Mouse (Mus musculus) CH12.LX (cell line): ENCODE data around the gene Sema3b. TPM values are rescaled to one million over a fixed set of nuclear protein-coding genes. Genes with fewer than 3 reads are reported as not detected.
A peak's percentile ranks its signal among the peaks of the same experiment; 100 is the strongest.

Source experiments
- DNase-seq: peaks from one replicate; pipeline ENCODE4 v3.0.0-alpha.2; 2013; ENCODE audit errors: extremely low read depth
- H3K27ac ChIP-seq: 2 replicates; pipeline ENCODE4 v1.5.1; 2012; ENCODE audit warnings: low read depth, mild to moderate bottlenecking, control low read depth, moderate library complexity; ENCODE audit not compliant: insufficient read depth
- H3K27me3 ChIP-seq: replicated peaks from 2 replicates; pipeline ENCODE3; 2012; ENCODE audit warnings: inconsistent platforms
- H3K36me3 ChIP-seq, 2 experiments: replicated peaks in 1 of 2; 2 replicates each; pipeline versions ENCODE3 to v1.6.1; 2012; ENCODE audit warnings: inconsistent platforms in 1 of 2, low read length in 1 of 2, mild to moderate bottlenecking in 1 of 2, mixed read lengths in 1 of 2, moderate library complexity in 1 of 2; ENCODE audit not compliant: control insufficient read depth in 1 of 2, insufficient read depth in 1 of 2
- H3K4me1 ChIP-seq, 2 experiments: 2 replicates each; pipeline ENCODE4 v1.6.1; 2012; ENCODE audit warnings: inconsistent platforms in 1 of 2, moderate library complexity in 1 of 2; ENCODE audit not compliant: insufficient read depth in 2 of 2, control insufficient read depth in 1 of 2
- H3K4me2 ChIP-seq: 2 replicates; pipeline ENCODE4 v1.6.1; 2012; ENCODE audit warnings: low read depth, mild to moderate bottlenecking, control low read depth; ENCODE audit not compliant: poor library complexity, insufficient read depth, severe bottlenecking
- H3K4me3 ChIP-seq, 3 experiments: fragments of 150-350 bp in 1 of 3; sonication (generic) in 1 of 3; replicated peaks in 1 of 3; 2 replicates each; pipeline versions ENCODE3 to v1.5.1; 2011 to 2012; ENCODE audit warnings: low read depth in 2 of 3, low read length in 2 of 3, mild to moderate bottlenecking in 2 of 3, moderate library complexity in 2 of 3, control low read depth in 1 of 3, improper control_type of control experiment in 1 of 3, inconsistent platforms in 1 of 3, mixed read lengths in 1 of 3; ENCODE audit not compliant: poor library complexity in 1 of 3
- H3K79me2 ChIP-seq: replicated peaks from 2 replicates; pipeline ENCODE4 v1.6.1; 2012; ENCODE audit warnings: mild to moderate bottlenecking, moderate library complexity; ENCODE audit not compliant: control insufficient read depth, poor library complexity, insufficient read depth, severe bottlenecking; ENCODE audit errors: extremely low read depth
- H3K9ac ChIP-seq: 2 replicates; pipeline ENCODE4 v1.6.1; 2012; ENCODE audit warnings: low read depth, mild to moderate bottlenecking, control low read depth, moderate library complexity; ENCODE audit not compliant: insufficient read depth
- H3K9me3 ChIP-seq: replicated peaks from 2 replicates; pipeline ENCODE3; 2012; ENCODE audit warnings: low read length, inconsistent platforms, mixed read lengths
- BHLHE40 ChIP-seq: IDR thresholded peaks from 2 replicates; pipeline ENCODE4 v1.6.1; 2011; ENCODE audit warnings: mild to moderate bottlenecking, low read depth, low read length, improper control_type of control experiment
- CHD1 ChIP-seq: IDR thresholded peaks from 2 replicates; pipeline ENCODE4 v1.6.1; 2012; ENCODE audit warnings: low read depth, low read length, improper control_type of control experiment, inconsistent platforms
- CTCF ChIP-seq, 2 experiments: IDR thresholded peaks in 1 of 2; conservative IDR thresholded peaks in 1 of 2; 2 replicates each; pipeline ENCODE4 v1.5.1; 2011 to 2012; ENCODE audit warnings: low read depth in 2 of 2, low read length in 2 of 2, improper control_type of control experiment in 1 of 2, inconsistent platforms in 1 of 2, mild to moderate bottlenecking in 1 of 2, moderate library complexity in 1 of 2
- E2F4 ChIP-seq: IDR thresholded peaks from 2 replicates; pipeline ENCODE4 v1.6.1; 2011; ENCODE audit warnings: low read depth, low read length, improper control_type of control experiment; ENCODE audit not compliant: insufficient replicate concordance
- ELF1 ChIP-seq: IDR thresholded peaks from 2 replicates; pipeline ENCODE4 v1.6.1; 2014; ENCODE audit warnings: low read depth, mild to moderate bottlenecking, inconsistent platforms, low read length, improper control_type of control experiment
- EP300 ChIP-seq: IDR thresholded peaks from 2 replicates; pipeline ENCODE4 v1.6.1; 2011; ENCODE audit warnings: low read length, improper control_type of control experiment
- ETS1 ChIP-seq: conservative IDR thresholded peaks from 2 replicates; pipeline ENCODE4 v1.6.1; 2012; ENCODE audit warnings: low read depth, mild to moderate bottlenecking, inconsistent platforms, low read length, improper control_type of control experiment, moderate library complexity
- HCFC1 ChIP-seq: IDR thresholded peaks from 2 replicates; pipeline ENCODE4 v1.6.1; 2012; ENCODE audit warnings: low read depth, mild to moderate bottlenecking, inconsistent platforms, low read length, improper control_type of control experiment
- IRF4 ChIP-seq: IDR thresholded peaks from 2 replicates; pipeline ENCODE4 v1.6.1; 2014; ENCODE audit warnings: low read depth, mild to moderate bottlenecking, inconsistent platforms, low read length, improper control_type of control experiment
- JUND ChIP-seq: conservative IDR thresholded peaks from 2 replicates; pipeline ENCODE4 v1.6.1; 2011; ENCODE audit warnings: low read depth, low read length, improper control_type of control experiment
- MAFK ChIP-seq: IDR thresholded peaks from 2 replicates; pipeline ENCODE4 v1.6.1; 2011; ENCODE audit warnings: low read length, improper control_type of control experiment; ENCODE audit not compliant: insufficient replicate concordance
- MEF2A ChIP-seq: IDR thresholded peaks from 2 replicates; pipeline ENCODE4 v1.6.1; 2014; ENCODE audit warnings: low read depth, mild to moderate bottlenecking, inconsistent platforms, low read length, improper control_type of control experiment, borderline replicate concordance
- MXI1 ChIP-seq: IDR thresholded peaks from 2 replicates; pipeline ENCODE4 v1.6.1; 2011; ENCODE audit warnings: mild to moderate bottlenecking, low read depth, low read length, improper control_type of control experiment
- MYC ChIP-seq: IDR thresholded peaks from 2 replicates; pipeline ENCODE4 v1.6.1; 2011; ENCODE audit warnings: low read depth, mild to moderate bottlenecking, improper control_type of control experiment, low read length
- NELFE ChIP-seq: IDR thresholded peaks from 2 replicates; pipeline ENCODE4 v1.6.1; 2011; ENCODE audit warnings: low read depth, low read length, improper control_type of control experiment
- NRF1 ChIP-seq: IDR thresholded peaks from 2 replicates; pipeline ENCODE4 v1.6.1; 2014; ENCODE audit warnings: low read depth, mild to moderate bottlenecking, inconsistent platforms, low read length, improper control_type of control experiment, moderate library complexity
- PAX5 ChIP-seq: IDR thresholded peaks from 2 replicates; pipeline ENCODE4 v1.6.1; 2012; ENCODE audit warnings: low read length, inconsistent platforms, mixed read lengths
- POLR2A ChIP-seq: IDR thresholded peaks from 2 replicates; pipeline ENCODE4 v1.6.1; 2011; ENCODE audit warnings: low read depth, mild to moderate bottlenecking, improper control_type of control experiment, low read length
- POLR2AphosphoS2 ChIP-seq: IDR thresholded peaks from 2 replicates; pipeline ENCODE4 v1.6.1; 2011; ENCODE audit warnings: low read depth, low read length, improper control_type of control experiment
- RCOR1 ChIP-seq: conservative IDR thresholded peaks from 2 replicates; pipeline ENCODE4 v1.6.1; 2012; ENCODE audit warnings: low read depth, mild to moderate bottlenecking, inconsistent platforms, low read length, improper control_type of control experiment
- SIN3A ChIP-seq: IDR thresholded peaks from 2 replicates; pipeline ENCODE4 v1.6.1; 2012; ENCODE audit warnings: low read length, improper control_type of control experiment, inconsistent platforms
- TCF12 ChIP-seq: IDR thresholded peaks from 2 replicates; pipeline ENCODE4 v1.6.1; 2014; ENCODE audit warnings: low read depth, mild to moderate bottlenecking, inconsistent platforms, low read length, improper control_type of control experiment
- UBTF ChIP-seq: IDR thresholded peaks from 2 replicates; pipeline ENCODE4 v1.6.1; 2012; ENCODE audit warnings: low read depth, mild to moderate bottlenecking, inconsistent platforms, low read length, improper control_type of control experiment, moderate library complexity
- USF1 ChIP-seq: IDR thresholded peaks from 2 replicates; pipeline ENCODE4 v1.6.1; 2014; ENCODE audit warnings: low read depth, mild to moderate bottlenecking, inconsistent platforms, low read length, improper control_type of control experiment
- USF2 ChIP-seq: conservative IDR thresholded peaks from 2 replicates; pipeline ENCODE4 v1.6.1; 2011; ENCODE audit warnings: low read depth, low read length, improper control_type of control experiment
- ZC3H11A ChIP-seq: IDR thresholded peaks from 2 replicates; pipeline ENCODE4 v1.6.1; 2012; ENCODE audit warnings: low read depth, mild to moderate bottlenecking, inconsistent platforms, low read length, improper control_type of control experiment
- ZMIZ1 ChIP-seq: IDR thresholded peaks from 2 replicates; pipeline ENCODE4 v1.6.1; 2012; ENCODE audit warnings: low read depth, mild to moderate bottlenecking, inconsistent platforms, low read length, improper control_type of control experiment
- dilution Hi-C: fragments of 300-500 bp; cut with MboI; formaldehyde crosslinking; loops from 2 replicates; pipeline ENCODE4 v1.14.3; 2020; ENCODE audit warnings: low sequenced_read_pairs; ENCODE audit not compliant: extremely low pct_unique_long_range_greater_than_20kb, extremely low pct_ligation_motif_present
- in situ Hi-C: fragments of 300-500 bp; cut with MboI; formaldehyde crosslinking; loops from 3 replicates; pipeline ENCODE4 v1.14.3; 2019; ENCODE audit warnings: low sequenced_read_pairs, low pct_ligation_motif_present, low pct_unique_long_range_greater_than_20kb, mixed read lengths
- polyA plus RNA-seq: library from polyadenylated mRNA; unstranded; fragments of >175 nt; gene quantifications from 2 replicates; pipeline ENCODE4 v1.2.1, GENCODE M21; 2012; ENCODE audit warnings: low read depth; ENCODE audit not compliant: insufficient read length
- total RNA-seq, 2 experiments: library from RNA; depleted of rRNA; stranded (reverse); fragments of 300-350 nt in 1 of 2; fragments of >200 nt in 1 of 2; gene quantifications; 2 replicates each; pipeline ENCODE4 v1.2.3; 2012 to 2014

Sema3b gene
- total and polyA plus RNA-seq, 3 experiments, result 4.3 to 11.6 (median 8.0) TPM

DNA sequence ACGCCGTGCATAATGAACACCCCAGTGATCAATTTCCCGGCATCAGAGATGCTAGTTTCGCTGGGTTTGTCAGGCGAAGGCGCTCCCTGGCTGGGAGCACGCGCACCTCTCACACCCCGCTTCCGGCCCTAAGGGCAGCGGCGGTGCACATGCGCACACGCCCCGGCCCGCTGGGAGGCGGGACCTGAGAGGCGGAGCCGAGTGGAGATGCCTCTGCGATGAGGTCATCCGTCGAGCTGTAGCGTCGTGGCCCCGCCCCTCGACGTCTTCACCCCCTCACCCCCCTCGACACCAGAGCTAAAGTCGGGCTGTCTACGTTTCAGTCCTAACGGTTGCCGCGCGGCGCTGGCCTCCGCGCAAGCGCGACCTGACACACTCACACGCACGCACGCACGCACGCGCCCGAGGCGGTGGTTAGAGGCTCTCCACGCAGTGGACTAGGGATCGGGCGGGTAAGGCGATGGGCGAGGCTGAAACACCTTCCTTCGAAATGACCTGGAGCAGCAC, 54.7 kb downstream of the Sema3b start (continued):
- TF ChIP-seq MAFK (no peak), MXI1 (peak; percentile 92), IRF4 (no peak; the same call in 1 of the 2 replicates), MEF2A (peak; percentile 6; the same call in 1 of the 2 replicates), E2F4 (0 out of 2 replicates have a peak, but pooled peaks have one; percentile 48), BHLHE40 (peak; percentile 83), RCOR1 (no peak)

- Histone ChIP-seq H3K79me2 (peaks cover 29% of the 10 kb centered on the region), H3K9me3 (no peaks in the 10 kb centered on the region), H3K36me3 (peaks cover 21 to 40% of the 10 kb centered on the region in 2 experiments), H3K4me2 (peak overlapping the region; percentile 77), H3K4me1 (peaks cover 10 to 30% of the 10 kb centered on the region in 2 experiments), H3K4me3 (peak overlapping the region; percentile 68 to 81 (median 69)), H3K27me3 (no peaks in the 10 kb centered on the region), H3K27ac (no peak overlapping the region), H3K9ac (peak overlapping the region; percentile 62)
- in situ Hi-C loops (no loop called here), dilution Hi-C loops (no loop called here)
- TF ChIP-seq CTCF (conservative IDR thresholded peaks at IDR 0.05 in 1 of 2, IDR thresholded peaks at IDR 0.05 in 1 of 2; ENCODE audit: low read depth in 2 of 2, low read length in 2 of 2) (no peak), POLR2A (no peak), SIN3A (no peak), MEF2A (no peak), ZC3H11A (no peak), MYC (no peak), HCFC1 (no peak)
- no peak for DNase-seq
These were observed 55.3 kb downstream of the Sema3b start for GRCm38 (mm10) chr9:107553541-107554318.

DNA sequence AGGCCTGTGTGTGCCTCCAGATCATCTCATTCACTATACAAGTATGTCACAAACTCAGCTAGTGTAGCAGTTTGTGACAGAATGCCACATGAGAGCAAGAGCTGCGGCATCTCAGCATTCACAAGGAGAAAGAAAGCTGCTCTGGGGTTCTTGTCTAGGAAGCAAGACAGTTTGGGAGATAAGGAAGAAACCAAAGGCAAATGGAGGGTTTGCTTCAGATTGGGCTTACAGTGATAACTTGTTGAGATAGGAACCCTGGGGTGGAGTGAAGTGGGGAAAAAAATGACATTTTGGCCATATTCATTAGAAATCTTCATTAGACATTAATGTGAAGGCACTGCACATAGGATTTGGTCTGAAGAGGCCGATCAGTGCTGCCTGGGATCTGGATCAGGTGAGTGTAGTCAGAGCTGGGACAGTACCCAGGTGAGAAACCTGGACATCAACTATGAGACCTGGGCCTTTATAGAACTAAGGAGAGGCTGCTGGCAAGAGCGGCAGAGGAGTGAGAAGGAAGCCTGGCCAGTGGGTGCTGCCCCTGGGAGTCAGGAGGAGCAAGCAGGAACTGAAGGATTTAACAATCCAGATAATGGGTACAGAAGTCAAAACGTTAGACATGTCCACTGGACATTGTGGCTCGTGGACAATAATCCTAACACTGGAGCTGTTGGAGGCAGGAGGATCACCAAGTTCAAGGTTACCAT, 56.2 kb downstream of the Sema3b start:
- in situ Hi-C loops, result no loop called here
- Histone ChIP-seq H3K79me2 (peaks cover 29% of the 10 kb centered on the region), H3K4me3 (peak overlapping the region in 1 of 3 experiments; percentile 81), H3K36me3 (peaks cover 14 to 31% of the 10 kb centered on the region in 2 experiments), H3K9ac (no peak overlapping the region), H3K27me3 (no peaks in the 10 kb centered on the region), H3K4me1 (peaks cover 10 to 33% of the 10 kb centered on the region in 2 experiments), H3K4me2 (no peak overlapping the region; the same call in 1 of the 2 replicates), H3K9me3 (no peaks in the 10 kb centered on the region), H3K27ac (no peak overlapping the region)
- dilution Hi-C loops, result no loop called here
- DNase-seq, result no peak
- TF ChIP-seq CTCF (conservative IDR thresholded peaks at IDR 0.05 in 1 of 2, IDR thresholded peaks at IDR 0.05 in 1 of 2; ENCODE audit: low read depth in 2 of 2, low read length in 2 of 2) (no peak), EP300 (no peak), POLR2AphosphoS2 (no peak), NRF1 (no peak), USF2 (no peak), ELF1 (no peak), UBTF (no peak), SIN3A (no peak), USF1 (no peak), TCF12 (no peak), ZMIZ1 (no peak), PAX5 (no peak), MXI1 (no peak), CHD1 (no peak), NELFE (no peak), JUND (no peak), ETS1 (no peak)
